Mouse (Mus musculus) thymus, adult 2 months (tissue): ENCODE results near the gene Wfdc8.

Experiments
- CTCF ChIP-seq: fragments of 200-500 bp; IDR thresholded peaks from 2 replicates; pipeline ENCODE4 v1.5.1; 2012; ENCODE audit warnings: mild to moderate bottlenecking, control low read depth, low read length, moderate library complexity, borderline replicate concordance; ENCODE audit not compliant: control insufficient read depth, poor library complexity, insufficient read depth; ENCODE audit errors: extremely low read depth
- POLR2A ChIP-seq: fragments of 200-500 bp; IDR thresholded peaks from 2 replicates; pipeline ENCODE4 v1.6.1; 2012; ENCODE audit warnings: mild to moderate bottlenecking, low read length, control low read depth, moderate library complexity; ENCODE audit not compliant: control insufficient read depth, poor library complexity, insufficient read depth; ENCODE audit errors: extremely low read depth

DNA sequence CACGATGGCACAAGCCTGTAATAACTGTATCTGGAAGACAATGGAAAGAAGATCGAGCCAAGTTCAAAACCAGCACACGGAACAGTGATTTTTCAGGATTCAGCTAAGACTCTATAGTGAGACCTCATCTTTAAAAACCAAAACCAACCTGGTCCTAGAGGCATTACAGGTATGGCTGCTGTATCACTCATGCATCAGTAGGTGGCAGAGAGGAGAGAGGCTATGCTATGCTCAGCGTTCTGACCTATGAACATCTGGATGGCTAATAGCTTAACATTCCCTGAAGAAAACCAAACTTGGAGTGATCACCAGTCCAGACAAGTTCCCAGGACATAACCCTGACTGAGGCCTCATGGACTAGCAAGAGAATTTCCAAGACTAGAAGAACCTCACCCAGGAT lies 8.3 kb upstream of the Wfdc8 start:
- TF ChIP-seq POLR2A (no peak), CTCF (no peak)
